Mouse (Mus musculus) ES-E14 (cell line): ENCODE measurements around the gene Rad51b. TPM values are rescaled to one million over a fixed set of nuclear protein-coding genes. Genes with fewer than 3 reads are reported as not detected.

Experiments used
- DNase-seq: peaks from one replicate; pipeline ENCODE4 v3.0.0-alpha.2; 2013; ENCODE audit warnings: low read depth, low spot score
- H3K27ac ChIP-seq: 2 replicates; pipeline ENCODE4 v1.5.1; 2012; ENCODE audit warnings: low read depth, mild to moderate bottlenecking, low read length, moderate library complexity, mixed read lengths; ENCODE audit not compliant: poor library complexity, insufficient read depth, severe bottlenecking
- H3K36me3 ChIP-seq: 2 replicates; pipeline ENCODE4 v1.6.1; 2012; ENCODE audit warnings: mild to moderate bottlenecking, low read length, moderate library complexity, mixed read lengths; ENCODE audit not compliant: control insufficient read depth, poor library complexity, insufficient read depth, severe bottlenecking
- H3K4me1 ChIP-seq, 2 experiments: fragments of 150-350 bp in 1 of 2; sonication (generic) in 1 of 2; 2 replicates each; pipeline ENCODE4 v1.6.1; 2012; ENCODE audit warnings: low read length in 2 of 2, mild to moderate bottlenecking in 1 of 2, mixed read lengths in 1 of 2; ENCODE audit not compliant: control insufficient read depth in 2 of 2, insufficient read depth in 2 of 2, poor library complexity in 1 of 2
- H3K4me3 ChIP-seq, 2 experiments: fragments of 150-350 bp in 1 of 2; sonication (generic) in 1 of 2; 2 replicates each; pipeline ENCODE4 v1.5.1; 2012; ENCODE audit warnings: low read length in 2 of 2, low read depth in 1 of 2, mild to moderate bottlenecking in 1 of 2, mixed read lengths in 1 of 2; ENCODE audit not compliant: insufficient read depth in 1 of 2, poor library complexity in 1 of 2, severe bottlenecking in 1 of 2
- H3K9ac ChIP-seq: 2 replicates; pipeline ENCODE4 v1.6.1; 2012; ENCODE audit warnings: low read depth, mild to moderate bottlenecking, low read length, mixed read lengths; ENCODE audit not compliant: poor library complexity, insufficient read depth, severe bottlenecking
- H3K9me3 ChIP-seq: fragments of 150-350 bp; sonication (generic); 2 replicates; pipeline ENCODE4 v1.6.1; 2012; ENCODE audit warnings: low read depth, mild to moderate bottlenecking, low read length; ENCODE audit not compliant: control insufficient read depth, insufficient read depth
- CHD2 ChIP-seq: IDR thresholded peaks from 2 replicates; pipeline ENCODE4 v1.6.1; 2014; ENCODE audit warnings: mild to moderate bottlenecking, low read depth, low read length, inconsistent platforms
- HCFC1 ChIP-seq: IDR thresholded peaks from 2 replicates; pipeline ENCODE4 v1.6.1; 2012; ENCODE audit warnings: low read length, inconsistent platforms, borderline replicate concordance; ENCODE audit not compliant: insufficient read depth
- MAFK ChIP-seq: IDR thresholded peaks from 2 replicates; pipeline ENCODE4 v1.6.1; 2014; ENCODE audit warnings: mild to moderate bottlenecking, low read depth, low read length, inconsistent platforms; ENCODE audit not compliant: insufficient read depth
- ZC3H11A ChIP-seq: IDR thresholded peaks from 2 replicates; pipeline ENCODE4 v1.6.1; 2012; ENCODE audit warnings: low read depth, mild to moderate bottlenecking, inconsistent platforms, low read length, borderline replicate concordance
- ZNF384 ChIP-seq: IDR thresholded peaks from 2 replicates; pipeline ENCODE4 v1.6.1; 2012; ENCODE audit warnings: low read depth, low read length, inconsistent platforms
- in situ Hi-C, 2 experiments: fragments of 600-800 bp; cut with MboI; formaldehyde crosslinking; loops; one replicate each; pipeline ENCODE4 v1.15.1; 2025; ENCODE audit warnings: low sequenced_read_pairs in 2 of 2, inconsistent platforms in 1 of 2; ENCODE audit not compliant: unreplicated experiment in 2 of 2
- total RNA-seq: library from RNA; depleted of rRNA; stranded (reverse); fragments of 300-350 nt; gene quantifications from 2 replicates; pipeline ENCODE4 v1.2.3, GENCODE M21; 2012

Rad51b gene
- total RNA-seq, 1 experiment, result 6.7 TPM

- in situ Hi-C loops, result no loop called here
These were observed 544.2 kb downstream of the Rad51b start for GRCm38 (mm10) chr12:79841248-79841647.

GRCm38 (mm10) chr12:79842319-79842718 is 545.2 kb downstream of the Rad51b start:
- in situ Hi-C loops, result no loop called here
- no peak overlapping the region for H3K4me3 ChIP-seq

More at GRCm38 (mm10) chr12:79841248-79841647, 544.2 kb downstream of the Rad51b start:
- no peak overlapping the region for H3K4me3 ChIP-seq
- peaks cover 0 to 10% of the 10 kb centered on the region in 2 experiments; a peak in 1 of 4 replicates for H3K4me1 ChIP-seq
- H3K9me3 ChIP-seq, result no peaks in the 10 kb centered on the region
- no peaks in the 10 kb centered on the region for H3K36me3 ChIP-seq
- TF ChIP-seq CHD2, result no peak
- no peak for TF ChIP-seq ZC3H11A
- no peak for TF ChIP-seq ZNF384
- no peak for TF ChIP-seq MAFK
- no peak for TF ChIP-seq HCFC1
- no peak overlapping the region for H3K9ac ChIP-seq
- no peak for DNase-seq
- H3K27ac ChIP-seq, result no peak overlapping the region

GRCm38 (mm10) chr12:79843002-79843401 is 545.9 kb downstream of the Rad51b start:
- Histone ChIP-seq H3K9ac (no peak overlapping the region), H3K4me1 (peaks cover 0 to 18% of the 10 kb centered on the region in 2 experiments; a peak in 1 of 4 replicates), H3K27ac (no peak overlapping the region), H3K9me3 (no peaks in the 10 kb centered on the region), H3K4me3 (no peak overlapping the region), H3K36me3 (no peaks in the 10 kb centered on the region)
- in situ Hi-C loops, result no loop called here
- DNase-seq, result no peak
- no peak for TF ChIP-seq CHD2
- TF ChIP-seq MAFK, result no peak
- TF ChIP-seq ZC3H11A, result no peak
- no peak for TF ChIP-seq HCFC1
- TF ChIP-seq ZNF384, result no peak

More at GRCm38 (mm10) chr12:79842319-79842718, 545.2 kb downstream of the Rad51b start:
- H3K36me3 ChIP-seq, result no peaks in the 10 kb centered on the region
- no peak overlapping the region for H3K9ac ChIP-seq
- H3K27ac ChIP-seq, result no peak overlapping the region
- no peak for TF ChIP-seq MAFK
- no peak for TF ChIP-seq ZNF384
- H3K9me3 ChIP-seq, result no peaks in the 10 kb centered on the region
- DNase-seq, result no peak
- H3K4me1 ChIP-seq, result peaks cover 0 to 16% of the 10 kb centered on the region in 2 experiments; a peak in 1 of 4 replicates

DNA sequence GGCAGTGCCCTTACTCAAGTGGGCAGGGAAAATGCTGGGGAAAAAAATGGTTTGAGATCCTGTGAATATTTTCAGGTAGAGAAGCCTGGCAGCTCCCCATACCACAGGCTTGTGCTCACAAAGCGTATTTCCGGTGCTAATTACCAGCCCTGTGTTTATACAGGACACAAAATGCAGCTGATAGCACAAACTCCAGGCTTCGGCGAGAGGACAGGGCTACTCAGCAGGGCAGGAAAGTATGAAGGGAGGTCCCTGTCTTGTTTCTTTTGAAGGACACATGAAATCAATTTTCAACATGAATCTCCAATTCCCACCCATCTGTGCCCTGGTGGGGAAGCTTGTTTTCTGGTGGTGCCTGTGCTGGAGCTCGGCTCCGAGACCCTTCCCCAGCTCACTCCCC is 546.4 kb downstream of the Rad51b start:
- TF ChIP-seq CHD2 (no peak), MAFK (no peak), HCFC1 (no peak), ZNF384 (no peak), ZC3H11A (no peak)
- in situ Hi-C loops, result no loop called here
- H3K4me1 ChIP-seq, result peaks cover 0 to 15% of the 10 kb centered on the region in 2 experiments; a peak in 1 of 4 replicates
- H3K27ac ChIP-seq, result no peak overlapping the region
- DNase-seq, result no peak
- H3K4me3 ChIP-seq, result no peak overlapping the region
- no peaks in the 10 kb centered on the region for H3K36me3 ChIP-seq
- no peaks in the 10 kb centered on the region for H3K9me3 ChIP-seq
- H3K9ac ChIP-seq, result no peak overlapping the region
